12 mouse cellular contexts compared by ENCODE assay signal in genomic region chr13:105411535-105412326, GRCm38 (mm10). TPM values are rescaled to one million over a fixed set of nuclear protein-coding genes. Genes with fewer than 3 reads are reported as not detected.
DNase-seq lines count a peak whose midpoint lies in the region; ATAC-seq lines count a peak whose summit lies in the region.
"Had no signal": no experiment of that assay in that cellular context is flagged by ENCODE, and none has a peak within 500 bp of the region (broad histone marks: within the 10 kb centered on the region; RNA-seq: fewer than 3 reads in every experiment).

No protein-coding gene starts in this region.

- H3K4me1 ChIP-seq in neural tube, embryonic 13.5 days (replicated peaks), result no peaks in the 10 kb centered on the region
- H3K4me1 ChIP-seq in liver, embryonic 11.5 days (replicated peaks; ENCODE audit: control insufficient read depth, insufficient read depth, low read length), result no peaks in the 10 kb centered on the region
- H3K4me1 ChIP-seq: lung, embryonic 15.5 days had no signal

- H3K4me3 ChIP-seq in neural tube, embryonic 13.5 days, result no peak overlapping the region
- no peak overlapping the region for H3K4me3 ChIP-seq in liver, embryonic 11.5 days (ENCODE audit: low read depth, low read length)
- H3K4me3 ChIP-seq: lung, embryonic 15.5 days had no signal

- peak; percentile 40; the same call in 1 of the 2 replicates for ATAC-seq in neural tube, embryonic 13.5 days (ENCODE audit: low read depth)
- no peak for ATAC-seq in liver, embryonic 11.5 days (replicated peaks; ENCODE audit: low FRiP score)
- ATAC-seq: Patski had no signal

- no peaks in the 10 kb centered on the region for H3K9me3 ChIP-seq in neural tube, embryonic 13.5 days
- no peaks in the 10 kb centered on the region for H3K9me3 ChIP-seq in liver, embryonic 11.5 days (ENCODE audit: control insufficient read depth, low read length)
- H3K9me3 ChIP-seq: lung, embryonic 15.5 days had no signal

- 78% methylated on average over 10 of the region's 10 CpGs for WGBS in neural tube, embryonic 13.5 days
- WGBS in liver, embryonic 11.5 days, result 79% methylated on average over 10 of the region's 10 CpGs

- no peaks in the 10 kb centered on the region for H3K27me3 ChIP-seq in neural tube, embryonic 13.5 days
- H3K27me3 ChIP-seq in liver, embryonic 11.5 days (replicated peaks; ENCODE audit: control insufficient read depth, insufficient read depth, low read length), result no peaks in the 10 kb centered on the region
- H3K27me3 ChIP-seq: lung, embryonic 15.5 days had no signal

- H3K36me3 ChIP-seq in neural tube, embryonic 13.5 days, result no peaks in the 10 kb centered on the region
- no peaks in the 10 kb centered on the region for H3K36me3 ChIP-seq in liver, embryonic 11.5 days (ENCODE audit: control insufficient read depth, insufficient read depth, low read length)
- H3K36me3 ChIP-seq: lung, embryonic 15.5 days had no signal

- H3K9ac ChIP-seq in neural tube, embryonic 13.5 days, result no peak overlapping the region
- no peak overlapping the region for H3K9ac ChIP-seq in liver, embryonic 11.5 days (ENCODE audit: low read depth, low read length)
- H3K9ac ChIP-seq: lung, embryonic 15.5 days had no signal

- no peak overlapping the region for H3K4me2 ChIP-seq in neural tube, embryonic 13.5 days
- no peak overlapping the region for H3K4me2 ChIP-seq in liver, embryonic 11.5 days
- H3K4me2 ChIP-seq: lung, embryonic 15.5 days had no signal

- peak; percentile 0 for DNase-seq in cerebellum, adult 9-10 months
- no peak for DNase-seq in cerebellum, adult 11 months
- no peak for DNase-seq in neural tube, embryonic 10.5 days (ENCODE audit: extremely low spot score, low spot score)
- peak; percentile 4 to 48 for DNase-seq in left cerebral cortex, adult 8-10 months (ENCODE audit: low spot score in 2 of 2)
- DNase-seq in embryo, embryonic 10 days (ENCODE audit: low spot score), result no peak
- no peak for DNase-seq in adrenal gland, adult 8-10 months
- DNase-seq in liver, embryonic 11.5 days (ENCODE audit: low spot score), result no peak
- DNase-seq: kidney, postnatal 25 days had no signal

- H3K27ac ChIP-seq in neural tube, embryonic 13.5 days (replicated peaks), result no peak overlapping the region
- H3K27ac ChIP-seq in liver, embryonic 11.5 days (ENCODE audit: low read depth, low read length), result no peak overlapping the region
- H3K27ac ChIP-seq: lung, embryonic 15.5 days had no signal

RNA-seq across cellular contexts. Expression of gene Htr1a, which starts 31.7 kb away (rescaled TPM):
- 1.2 and 1.4 TPM in 2 replicates for polyA plus RNA-seq in neural tube, embryonic 13.5 days (2015; fragmentation: Nextera tagmentation; extraction: Ambion mirVana)
- 10 to 100 TPM; 11.6 to 14.4 (median 12.4) TPM for total RNA-seq in left cerebral cortex, adult 8-10 months (2022)
- not detected for total RNA-seq in adrenal gland, adult 8-10 months (2022)
- not detected in 2 replicates for polyA plus RNA-seq in liver, embryonic 11.5 days (2014; fragmentation: Nextera tagmentation; extraction: Ambion mirVana)
- polyA plus RNA-seq: heart, postnatal 0 days; lung, embryonic 15.5 days; Patski had no signal

Comparison
In these comparisons a context has a peak if more than half of its experiments do, and no peak if none do; other contexts are left out.
1. DNase-seq: peak in cerebellum, adult 9-10 months (single experiment) and left cerebral cortex, adult 8-10 months (2 of 2); none in cerebellum, adult 11 months (single experiment), neural tube, embryonic 10.5 days (single experiment), embryo, embryonic 10 days (single experiment), adrenal gland, adult 8-10 months (single experiment) and liver, embryonic 11.5 days (single experiment).
2. RNA of gene Htr1a, which starts 31.7 kb away (total RNA-seq): 11.6 to 14.4 TPM in left cerebral cortex, adult 8-10 months; not detected in adrenal gland, adult 8-10 months; every median in the first group is over 10 times any median in the second.